Mouse (Mus musculus): ENCODE results near the gene Galnt15.
"Not testable (repeated sequence)": the region's sequence is repeated elsewhere in the genome, so short reads cannot be mapped to it uniquely, and the experiment has no call there.

DNA sequence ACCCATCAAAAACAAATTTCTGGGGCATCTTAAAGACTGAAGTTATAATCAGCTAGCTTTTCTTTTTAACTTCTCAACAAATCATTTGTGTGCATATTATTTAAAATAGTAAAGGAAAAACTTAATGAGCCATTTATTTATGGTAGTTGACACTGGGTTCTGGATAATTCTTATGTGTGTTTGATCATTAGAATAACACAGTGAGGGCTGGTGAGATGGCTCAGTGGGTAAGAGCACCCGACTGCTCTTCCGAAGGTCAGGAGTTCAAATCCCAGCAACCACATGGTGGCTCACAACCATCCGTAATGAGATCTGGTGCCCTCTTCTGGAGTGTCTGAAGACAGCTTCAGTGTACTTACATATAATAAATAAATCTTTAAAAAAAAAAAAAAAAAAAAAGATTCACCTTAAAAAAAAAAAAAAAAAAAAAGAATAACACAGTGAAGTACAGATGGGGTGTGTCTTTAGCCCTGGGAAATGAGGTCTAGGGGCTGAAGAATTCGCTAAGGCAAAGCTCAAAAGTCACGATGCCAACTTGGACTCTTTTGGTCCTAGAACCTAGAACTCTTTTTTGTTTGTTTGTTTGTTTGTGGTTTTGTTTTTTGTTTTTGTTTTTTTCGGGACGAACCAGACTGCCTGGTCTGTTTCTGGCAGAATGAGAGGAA, 58.9 kb downstream of the Galnt15 start:
- not testable (repeated sequence) for TF ChIP-seq ZC3H11A (IDR thresholded peaks at IDR 0.05; ENCODE audit: borderline replicate concordance, low read depth, low read length)
- TF ChIP-seq ZNF384 (IDR thresholded peaks at IDR 0.05; ENCODE audit: low read depth, low read length): peak; percentile 71

Measured in ES-E14 (cell line).